17 mouse cellular contexts compared by ENCODE assay signal in genomic region chr3:80005371-80005770, GRCm38 (mm10).
DNase-seq lines count a peak whose midpoint lies in the region; ATAC-seq and TF ChIP-seq lines count a peak whose summit lies in the region.
"Had no signal": no experiment of that assay in that cellular context is flagged by ENCODE, and none has a peak within 500 bp of the region (broad histone marks: within the 10 kb centered on the region; RNA-seq: fewer than 3 reads in every experiment).

No protein-coding gene starts in this region.

- H3K4me2 ChIP-seq in heart, embryonic 16.5 days (ENCODE audit: low read depth, low read length): no peak overlapping the region
- no peak overlapping the region for H3K4me2 ChIP-seq in heart, embryonic 12.5 days
- no peak overlapping the region for H3K4me2 ChIP-seq in lung, embryonic 15.5 days
- no peak overlapping the region for H3K4me2 ChIP-seq in midbrain, embryonic 11.5 days
- H3K4me2 ChIP-seq: embryonic facial prominence, embryonic 12.5 days; forebrain, embryonic 12.5 days; heart, embryonic 13.5 days; hindbrain, embryonic 14.5 days; intestine, embryonic 15.5 days had no signal

- H3K27ac ChIP-seq in heart, embryonic 16.5 days (ENCODE audit: low read length): peak overlapping the region; percentile 63
- no peak overlapping the region; the same call in 1 of the 2 replicates for H3K27ac ChIP-seq in heart, embryonic 12.5 days (ENCODE audit: poor library complexity, severe bottlenecking)
- peak overlapping the region; percentile 8; the same call in 1 of the 2 replicates for H3K27ac ChIP-seq in lung, embryonic 15.5 days
- peak overlapping the region; percentile 89 for H3K27ac ChIP-seq in brown adipose tissue, adult 24 weeks (replicated peaks; ENCODE audit: low read depth, low read length)
- no peak overlapping the region for H3K27ac ChIP-seq in midbrain, embryonic 11.5 days (ENCODE audit: low read depth, low read length)
- H3K27ac ChIP-seq: embryonic facial prominence, embryonic 12.5 days; forebrain, embryonic 12.5 days; hindbrain, embryonic 10.5 days; hindbrain, embryonic 14.5 days; intestine, embryonic 15.5 days had no signal

- no peaks in the 10 kb centered on the region for H3K36me3 ChIP-seq in heart, embryonic 16.5 days (ENCODE audit: control insufficient read depth, insufficient read depth)
- H3K36me3 ChIP-seq in heart, embryonic 12.5 days: no peaks in the 10 kb centered on the region
- no peaks in the 10 kb centered on the region for H3K36me3 ChIP-seq in lung, embryonic 15.5 days
- no peaks in the 10 kb centered on the region for H3K36me3 ChIP-seq in midbrain, embryonic 11.5 days (ENCODE audit: control insufficient read depth, insufficient read depth, low read length)
- H3K36me3 ChIP-seq: embryonic facial prominence, embryonic 12.5 days; forebrain, embryonic 12.5 days; heart, embryonic 13.5 days; hindbrain, embryonic 10.5 days; intestine, embryonic 15.5 days had no signal

- H3K4me1 ChIP-seq in heart, embryonic 16.5 days (ENCODE audit: control insufficient read depth, insufficient read depth, low read length): peaks cover 14% of the 10 kb centered on the region
- H3K4me1 ChIP-seq in heart, embryonic 12.5 days (replicated peaks): peaks cover 10% of the 10 kb centered on the region
- H3K4me1 ChIP-seq in lung, embryonic 15.5 days: no peaks in the 10 kb centered on the region; the same call in 1 of the 2 replicates
- H3K4me1 ChIP-seq in lung, adult 2 months (ENCODE audit: control insufficient read depth, insufficient read depth, low read length): peaks cover 2% of the 10 kb centered on the region
- peaks cover 10% of the 10 kb centered on the region for H3K4me1 ChIP-seq in brown adipose tissue, adult 24 weeks (ENCODE audit: control insufficient read depth, insufficient read depth, insufficient read length, low read length)
- H3K4me1 ChIP-seq in midbrain, embryonic 11.5 days (ENCODE audit: control insufficient read depth, insufficient read depth, low read length): no peaks in the 10 kb centered on the region
- H3K4me1 ChIP-seq: embryonic facial prominence, embryonic 12.5 days; forebrain, embryonic 12.5 days; intestine, embryonic 15.5 days had no signal

- no peak overlapping the region for H3K9ac ChIP-seq in heart, embryonic 16.5 days (ENCODE audit: low read length)
- H3K9ac ChIP-seq in heart, embryonic 12.5 days: no peak overlapping the region
- no peak overlapping the region for H3K9ac ChIP-seq in lung, embryonic 15.5 days
- no peak overlapping the region for H3K9ac ChIP-seq in midbrain, embryonic 11.5 days (ENCODE audit: low read length)
- H3K9ac ChIP-seq: embryonic facial prominence, embryonic 12.5 days; forebrain, embryonic 12.5 days; heart, embryonic 13.5 days; hindbrain, embryonic 14.5 days; intestine, embryonic 15.5 days had no signal

- TF ChIP-seq CTCF in lung, adult 2 months (IDR thresholded peaks at IDR 0.05; ENCODE audit: insufficient read depth, low read length): no peak

- no peak for ATAC-seq in heart, embryonic 16.5 days (replicated peaks; ENCODE audit: extremely low read depth, insufficient read depth, low FRiP score)
- no peak for ATAC-seq in heart, embryonic 12.5 days (ENCODE audit: insufficient number of reproducible peaks, low FRiP score)
- no peak for ATAC-seq in lung, embryonic 15.5 days (ENCODE audit: borderline replicate concordance, extremely low read depth, low FRiP score, low TSS enrichment)
- ATAC-seq in midbrain, embryonic 11.5 days (ENCODE audit: low FRiP score): no peak
- ATAC-seq: intestine, embryonic 15.5 days had no signal

- WGBS in heart, embryonic 16.5 days: 76% methylated on average over 5 of the region's 5 CpGs
- WGBS in heart, embryonic 12.5 days: 90% methylated on average over 5 of the region's 5 CpGs
- WGBS in lung, embryonic 15.5 days: 62% methylated on average over 5 of the region's 5 CpGs
- WGBS in lung, adult 2 months: 53% methylated on average over 5 of the region's 5 CpGs
- 89% methylated on average over 5 of the region's 5 CpGs for WGBS in midbrain, embryonic 11.5 days

- no peaks in the 10 kb centered on the region for H3K27me3 ChIP-seq in heart, embryonic 16.5 days (ENCODE audit: control insufficient read depth, insufficient read depth, low read length)
- H3K27me3 ChIP-seq in heart, embryonic 12.5 days (replicated peaks): no peaks in the 10 kb centered on the region
- H3K27me3 ChIP-seq in lung, embryonic 15.5 days: no peaks in the 10 kb centered on the region
- H3K27me3 ChIP-seq in midbrain, embryonic 11.5 days (ENCODE audit: control insufficient read depth, insufficient read depth, low read length): no peaks in the 10 kb centered on the region
- H3K27me3 ChIP-seq: embryonic facial prominence, embryonic 12.5 days; forebrain, embryonic 12.5 days; heart, embryonic 13.5 days; intestine, embryonic 15.5 days had no signal

- intact Hi-C loops in heart, postnatal 36 days (cut with DNase I): no loop called here

- no peak overlapping the region for H3K4me3 ChIP-seq in heart, embryonic 16.5 days (ENCODE audit: low read length)
- no peak overlapping the region for H3K4me3 ChIP-seq in heart, embryonic 12.5 days
- no peak overlapping the region for H3K4me3 ChIP-seq in lung, embryonic 15.5 days
- H3K4me3 ChIP-seq in lung, adult 2 months (replicated peaks; ENCODE audit: extremely low read depth, low read depth, low read length): no peak overlapping the region
- no peak overlapping the region for H3K4me3 ChIP-seq in brown adipose tissue, adult 24 weeks (ENCODE audit: insufficient read depth, low read depth, low read length)
- H3K4me3 ChIP-seq in midbrain, embryonic 11.5 days (ENCODE audit: low read depth, low read length): no peak overlapping the region
- H3K4me3 ChIP-seq: embryonic facial prominence, embryonic 12.5 days; forebrain, embryonic 12.5 days; heart, embryonic 13.5 days; hindbrain, embryonic 10.5 days; intestine, embryonic 15.5 days had no signal

- no peaks in the 10 kb centered on the region for H3K9me3 ChIP-seq in heart, embryonic 16.5 days (replicated peaks; ENCODE audit: control insufficient read depth, low read length)
- H3K9me3 ChIP-seq in heart, embryonic 12.5 days (replicated peaks): no peaks in the 10 kb centered on the region
- H3K9me3 ChIP-seq in lung, embryonic 15.5 days: no peaks in the 10 kb centered on the region
- H3K9me3 ChIP-seq in midbrain, embryonic 11.5 days (ENCODE audit: control insufficient read depth, low read length): no peaks in the 10 kb centered on the region
- H3K9me3 ChIP-seq: embryonic facial prominence, embryonic 12.5 days; forebrain, embryonic 12.5 days; heart, embryonic 13.5 days; hindbrain, embryonic 10.5 days; intestine, embryonic 15.5 days had no signal

- no peak for TF ChIP-seq POLR2A in lung, adult 2 months (IDR thresholded peaks at IDR 0.05; ENCODE audit: borderline replicate concordance, extremely low read depth, low read depth, low read length)

- peak; percentile 93 for DNase-seq in heart, adult 11 months
- no peak for DNase-seq in heart, postnatal 36 days
- no peak for DNase-seq in lung, adult 2 months
- DNase-seq in midbrain, embryonic 11.5 days (ENCODE audit: low spot score, missing footprints): no peak
- DNase-seq: cerebellum, adult 11-12 months; cerebellum, adult 9-10 months; cerebellum, postnatal 25 days had no signal

Comparison
In these comparisons a context has a peak if more than half of its experiments do, and no peak if none do; other contexts are left out.
1. H3K27ac ChIP-seq: peak in heart, embryonic 16.5 days (single experiment), lung, embryonic 15.5 days (single experiment) and brown adipose tissue, adult 24 weeks (single experiment); none in heart, embryonic 12.5 days (single experiment) and midbrain, embryonic 11.5 days (single experiment).